Mouse (Mus musculus): ENCODE results near the gene Cdc16. TPM values are rescaled to one million over a fixed set of nuclear protein-coding genes. Genes with fewer than 3 reads are reported as not detected.

The Cdc16 gene
- 37.1 TPM for polyA plus RNA-seq (2017; shearing (Covaris generic))

GRCm38 (mm10) chr8:13756982-13757804, at the start of gene Cdc16:
TSS of gene Cdc16 (plus strand) at chr8:13757676.

GRCm38 (mm10) chr8:13785250-13785763, 27.8 kb downstream of the Cdc16 start, which contains the start of gene Upf3a:
TSS of gene Upf3a (plus strand) at chr8:13785615.

Other genes with a start within 250 kb of the Cdc16 start
- gene 1700029H14Rik, start 195.2 kb upstream of the Cdc16 start, polyA plus RNA-seq (2017; shearing (Covaris generic)): not detected
- gene Rasa3, start 80.1 kb upstream of the Cdc16 start, polyA plus RNA-seq (2017; shearing (Covaris generic)): 267 TPM
- gene Cfap97d2, start 51.8 kb upstream of the Cdc16 start, polyA plus RNA-seq (2017; shearing (Covaris generic)): not detected
- gene Upf3a, start 27.9 kb downstream of the Cdc16 start, polyA plus RNA-seq (2017; shearing (Covaris generic)): 31.9 TPM
- gene AF366264, start 80.7 kb downstream of the Cdc16 start, polyA plus RNA-seq (2017; shearing (Covaris generic)): not detected
- 26.5 TPM for gene Champ1, start 112.0 kb downstream of the Cdc16 start, polyA plus RNA-seq (2017; shearing (Covaris generic))
- gene Coprs, start 132.6 kb downstream of the Cdc16 start, polyA plus RNA-seq (2017; shearing (Covaris generic)): 0.54 TPM

All from effector memory CD4-positive, alpha-beta T cell, adult 7 months (primary cell).